Mouse (Mus musculus) embryo, embryonic 10.5 days (tissue): ENCODE measurements around the gene Klf12.
"Not testable (repeated sequence)": the region's sequence is repeated elsewhere in the genome, so short reads cannot be mapped to it uniquely, and the experiment has no call there.

Experiments used
- DNase-seq: peaks from one replicate; pipeline ENCODE4 v3.0.0-alpha.2; 2015; ENCODE audit warnings: low spot score

The Klf12 gene

GRCm38 (mm10) chr14:99885128-99885527 lies 399.4 kb downstream of the Klf12 start:
- no peak for DNase-seq

GRCm38 (mm10) chr14:99876791-99877578 lies 407.5 kb downstream of the Klf12 start:
- DNase-seq, result no peak

GRCm38 (mm10) chr14:99873725-99874124 lies 410.8 kb downstream of the Klf12 start:
- DNase-seq, result no peak

- no peak for DNase-seq
Measured at GRCm38 (mm10) chr14:99856158-99857011, 428.1 kb downstream of the Klf12 start.

- not testable (repeated sequence) for DNase-seq
Measured at GRCm38 (mm10) chr14:99854467-99854807, 430.0 kb downstream of the Klf12 start.

- DNase-seq, result not testable (repeated sequence)
Measured at GRCm38 (mm10) chr14:99853769-99854466, 430.6 kb downstream of the Klf12 start.

- no peak for DNase-seq
Measured at GRCm38 (mm10) chr14:99850350-99850749, 434.1 kb downstream of the Klf12 start.

- no peak for DNase-seq
Measured at GRCm38 (mm10) chr14:99847502-99847901, 437.0 kb downstream of the Klf12 start.

- DNase-seq, result no peak
Measured at GRCm38 (mm10) chr14:99826713-99827112, 457.8 kb downstream of the Klf12 start.
